8 mouse cellular contexts compared by ENCODE assay signal in the genomic region with DNA sequence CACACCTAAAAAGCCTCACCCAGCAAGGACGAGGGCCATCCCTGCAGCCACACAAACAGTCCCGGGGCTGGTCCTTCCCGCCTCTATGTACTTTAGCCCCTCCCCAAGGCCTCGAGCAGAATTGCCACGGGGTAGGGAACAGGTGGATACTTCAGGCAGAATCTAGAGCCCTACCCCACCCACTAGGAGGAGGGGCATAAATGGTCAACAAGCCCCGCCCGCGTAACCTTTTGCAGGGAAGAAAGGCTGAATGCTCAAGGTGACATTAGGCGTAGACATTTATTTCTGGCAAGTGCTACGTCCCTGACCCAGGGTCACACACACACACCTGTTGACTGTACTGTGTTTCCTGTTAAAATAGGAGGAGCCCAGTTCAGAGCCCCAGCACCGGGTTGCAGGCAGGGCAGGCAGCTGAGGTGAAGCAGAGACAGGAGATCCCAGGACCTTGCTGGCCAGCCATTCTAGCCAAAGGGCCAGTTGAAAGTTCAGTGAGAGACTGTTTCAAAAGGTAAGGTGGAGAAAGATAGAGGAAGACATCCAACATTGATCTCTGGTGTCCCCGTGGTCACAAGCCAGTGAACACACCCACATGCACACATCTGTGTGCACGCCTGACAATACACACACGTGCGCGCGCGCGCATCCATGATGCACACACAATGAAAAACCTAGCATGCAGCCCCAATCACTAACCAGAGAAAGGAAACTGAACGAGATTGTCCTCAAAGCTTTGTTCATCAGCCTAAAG. TPM values are rescaled to one million over a fixed set of nuclear protein-coding genes. Genes with fewer than 3 reads are reported as not detected.
A peak's percentile ranks its signal among the peaks of the same experiment; 100 is the strongest.
DNase-seq lines count a peak whose midpoint lies in the region; ATAC-seq and TF ChIP-seq lines count a peak whose summit lies in the region.

No protein-coding gene starts in this region.

- no peaks in the 10 kb centered on the region for H3K9me3 ChIP-seq in forebrain, embryonic 10.5 days
- H3K9me3 ChIP-seq in forebrain, postnatal 0 days (ENCODE audit: low read length): no peaks in the 10 kb centered on the region
- H3K9me3 ChIP-seq in ES-E14 (ENCODE audit: control insufficient read depth, insufficient read depth, low read depth, low read length): no peaks in the 10 kb centered on the region
- H3K9me3 ChIP-seq in heart, embryonic 15.5 days (replicated peaks): no peaks in the 10 kb centered on the region
- no peaks in the 10 kb centered on the region for H3K9me3 ChIP-seq in limb, embryonic 14.5 days (ENCODE audit: control insufficient read depth, low read length)

- intact Hi-C loops in gastrocnemius, postnatal 36 days (cut with DNase I): no loop called here

- H3K4me3 ChIP-seq in forebrain, embryonic 10.5 days: 0 out of 2 replicates have a peak overlapping the region, but pooled peaks have one; percentile 19
- H3K4me3 ChIP-seq in forebrain, postnatal 0 days (ENCODE audit: low read depth, low read length): no peak overlapping the region
- peak overlapping the region; percentile 42 to 44; a peak in 3 of 4 replicates for H3K4me3 ChIP-seq in ES-E14 (ENCODE audit: insufficient read depth in 1 of 2, low read depth in 1 of 2, low read length in 2 of 2, poor library complexity in 1 of 2, severe bottlenecking in 1 of 2)
- no peak overlapping the region for H3K4me3 ChIP-seq in heart, embryonic 15.5 days
- no peak overlapping the region for H3K4me3 ChIP-seq in limb, embryonic 14.5 days (replicated peaks; ENCODE audit: low read length)

- no peak for DNase-seq in forebrain, embryonic 10.5 days (ENCODE audit: extremely low spot score, low spot score)
- DNase-seq in forebrain, postnatal 0 days: no peak
- DNase-seq in ES-E14 (ENCODE audit: low read depth, low spot score): peak; percentile 99
- no peak for DNase-seq in limb, embryonic 14.5 days (ENCODE audit: low spot score)
- peak; percentile 22 for DNase-seq in naive thymus-derived CD4-positive, alpha-beta T cell, adult 2 months (ENCODE audit: low read depth)
- no peak for DNase-seq in gastrocnemius, postnatal 36 days
- DNase-seq in cerebellum, adult 11-12 months: no peak

- H3K4me1 ChIP-seq in forebrain, embryonic 10.5 days: peaks cover 11% of the 10 kb centered on the region
- H3K4me1 ChIP-seq in forebrain, postnatal 0 days (ENCODE audit: insufficient read depth): no peaks in the 10 kb centered on the region
- peaks cover 4 to 17% of the 10 kb centered on the region in 2 experiments for H3K4me1 ChIP-seq in ES-E14 (ENCODE audit: control insufficient read depth in 2 of 2, insufficient read depth in 2 of 2, low read length in 2 of 2, poor library complexity in 1 of 2)
- peaks cover 19% of the 10 kb centered on the region for H3K4me1 ChIP-seq in heart, embryonic 15.5 days (replicated peaks)
- no peaks in the 10 kb centered on the region for H3K4me1 ChIP-seq in limb, embryonic 14.5 days (ENCODE audit: control insufficient read depth, insufficient read depth, low read length)

- no peak overlapping the region for H3K9ac ChIP-seq in forebrain, postnatal 0 days
- H3K9ac ChIP-seq in ES-E14 (ENCODE audit: insufficient read depth, low read depth, low read length, poor library complexity, severe bottlenecking): peak overlapping the region; percentile 7; the same call in 1 of the 2 replicates
- no peak overlapping the region for H3K9ac ChIP-seq in heart, embryonic 15.5 days
- H3K9ac ChIP-seq in limb, embryonic 14.5 days (ENCODE audit: low read depth, low read length, severe bottlenecking): no peak overlapping the region

- no peak overlapping the region for H3K4me2 ChIP-seq in forebrain, postnatal 0 days (ENCODE audit: low read depth)
- peak overlapping the region; percentile 49 for H3K4me2 ChIP-seq in heart, embryonic 15.5 days
- no peak overlapping the region for H3K4me2 ChIP-seq in limb, embryonic 14.5 days (replicated peaks; ENCODE audit: low read depth, low read length, severe bottlenecking)

- ATAC-seq in forebrain, postnatal 0 days: no peak
- ATAC-seq in heart, embryonic 15.5 days (replicated peaks; ENCODE audit: insufficient number of reproducible peaks, insufficient read depth, low FRiP score, low read depth): peak; percentile 8; the same call in 1 of the 2 replicates
- ATAC-seq in limb, embryonic 14.5 days (ENCODE audit: low FRiP score, low read depth): 0 out of 2 replicates have a peak, but pooled peaks have one; percentile 34

- WGBS in forebrain, embryonic 10.5 days: 48% methylated on average over 20 of the region's 20 CpGs
- 53% methylated on average over 20 of the region's 20 CpGs for WGBS in forebrain, postnatal 0 days
- 46% methylated on average over 20 of the region's 20 CpGs for WGBS in heart, embryonic 15.5 days
- WGBS in limb, embryonic 14.5 days: 43% methylated on average over 20 of the region's 20 CpGs

- no peak overlapping the region for H3K27ac ChIP-seq in forebrain, embryonic 10.5 days
- H3K27ac ChIP-seq in forebrain, postnatal 0 days (ENCODE audit: low read depth, low read length): no peak overlapping the region
- peak overlapping the region; percentile 77 for H3K27ac ChIP-seq in ES-E14 (ENCODE audit: insufficient read depth, low read depth, low read length, poor library complexity, severe bottlenecking)
- H3K27ac ChIP-seq in heart, embryonic 15.5 days: peak overlapping the region; percentile 29; the same call in 1 of the 2 replicates
- H3K27ac ChIP-seq in limb, embryonic 14.5 days (replicated peaks; ENCODE audit: low read depth, low read length): no peak overlapping the region

- no peak for TF ChIP-seq POLR2A in limb, embryonic 14.5 days (IDR thresholded peaks at IDR 0.05; ENCODE audit: borderline replicate concordance, extremely low read depth, insufficient read depth, insufficient read length)

- H3K36me3 ChIP-seq in forebrain, embryonic 10.5 days (replicated peaks): no peaks in the 10 kb centered on the region
- H3K36me3 ChIP-seq in forebrain, postnatal 0 days (ENCODE audit: insufficient read depth): no peaks in the 10 kb centered on the region
- no peaks in the 10 kb centered on the region for H3K36me3 ChIP-seq in ES-E14 (ENCODE audit: control insufficient read depth, insufficient read depth, low read length, poor library complexity, severe bottlenecking)
- H3K36me3 ChIP-seq in heart, embryonic 15.5 days: no peaks in the 10 kb centered on the region
- no peaks in the 10 kb centered on the region for H3K36me3 ChIP-seq in limb, embryonic 14.5 days (ENCODE audit: control insufficient read depth, insufficient read depth, low read length)

- in situ Hi-C loops in ES-E14 (cut with MboI; ENCODE audit: low sequenced_read_pairs in 2 of 2, unreplicated experiment in 2 of 2): loop anchor here in 1 of 2 experiments (5.0 to 10.0 kb wide), 2 partner anchors 267 to 424 kb away; partner anchors contain the start of genes 1700001K19Rik and Mok

- TF ChIP-seq CTCF in forebrain, postnatal 0 days (IDR thresholded peaks at IDR 0.05; ENCODE audit: low read depth): no peak

- peaks cover 15% of the 10 kb centered on the region for H3K27me3 ChIP-seq in forebrain, embryonic 10.5 days (ENCODE audit: poor library complexity, severe bottlenecking)
- no peaks in the 10 kb centered on the region for H3K27me3 ChIP-seq in forebrain, postnatal 0 days (ENCODE audit: insufficient read depth, low read length)
- no peaks in the 10 kb centered on the region for H3K27me3 ChIP-seq in heart, embryonic 15.5 days
- no peaks in the 10 kb centered on the region for H3K27me3 ChIP-seq in limb, embryonic 14.5 days (ENCODE audit: control insufficient read depth, insufficient read depth, low read length)

TF ChIP-seq in ES-E14, 5 proteins besides CTCF, POLR2A, EP300 and RAD21:
- no peak; the same call in 1 of the 2 replicates for TF ChIP-seq ZNF384 (IDR thresholded peaks at IDR 0.05; ENCODE audit: low read depth, low read length)
- TF ChIP-seq CHD2 (IDR thresholded peaks at IDR 0.05; ENCODE audit: low read depth, low read length): 0 out of 2 replicates have a peak, but pooled peaks have one; percentile 50
TF ChIP-seq in ES-E14: peak in this region for 1.

RNA-seq across cellular contexts. Expression of gene Ppp2r5c, which starts 28.8 kb away (rescaled TPM):
- polyA plus RNA-seq in forebrain, embryonic 10.5 days (2016; fragmentation: Nextera tagmentation; extraction: Ambion mirVana): 135 and 138 TPM in 2 replicates
- 171 and 191 TPM in 2 replicates for total RNA-seq in forebrain, postnatal 0 days (2014; rRNA removed)
- polyA plus RNA-seq in forebrain, postnatal 0 days (2015; fragmentation: Nextera tagmentation; extraction: Ambion mirVana): 147 and 169 TPM in 2 replicates
- total RNA-seq in ES-E14 (2012; rRNA removed): 62.1 and 83.4 TPM in 2 replicates
- polyA plus RNA-seq in heart, embryonic 15.5 days (2015; fragmentation: Nextera tagmentation; extraction: Ambion mirVana): 117 and 124 TPM in 2 replicates
- polyA plus RNA-seq in limb, embryonic 14.5 days (2012; rRNA removed): 68.0 and 75.2 TPM in 2 replicates
- polyA plus RNA-seq in limb, embryonic 14.5 days (2014; fragmentation: Nextera tagmentation; extraction: Ambion mirVana): 156 and 158 TPM in 2 replicates
- total RNA-seq in gastrocnemius, postnatal 36 days (2021): 10 to 100 TPM; 61.1 to 68.9 TPM

Comparison
In these comparisons a context has a peak if more than half of its experiments do, and no peak if none do; other contexts are left out.
1. H3K4me3 ChIP-seq: peak in forebrain, embryonic 10.5 days (single experiment) and ES-E14 (2 of 2); none in forebrain, postnatal 0 days (single experiment), heart, embryonic 15.5 days (single experiment) and limb, embryonic 14.5 days (single experiment).
2. DNase-seq: peak in ES-E14 (single experiment) and naive thymus-derived CD4-positive, alpha-beta T cell, adult 2 months (single experiment); none in forebrain, embryonic 10.5 days (single experiment), forebrain, postnatal 0 days (single experiment), limb, embryonic 14.5 days (single experiment), gastrocnemius, postnatal 36 days (0 of 2) and cerebellum, adult 11-12 months (single experiment).
3. H3K27ac ChIP-seq: peak in ES-E14 (single experiment) and heart, embryonic 15.5 days (single experiment); none in forebrain, embryonic 10.5 days (single experiment), forebrain, postnatal 0 days (single experiment) and limb, embryonic 14.5 days (single experiment).